Mouse (Mus musculus) bone marrow, adult 2 months (tissue): ENCODE results near the gene Lrrc25. TPM values are rescaled to one million over a fixed set of nuclear protein-coding genes. Genes with fewer than 3 reads are reported as not detected.

ENCODE experiments used
- H3K27ac ChIP-seq: fragments of 200-500 bp; 2 replicates; pipeline ENCODE4 v1.5.1; 2012; ENCODE audit warnings: low read depth, mild to moderate bottlenecking, control low read depth, inconsistent platforms, low read length; ENCODE audit not compliant: control insufficient read depth, poor library complexity, insufficient read depth
- H3K4me1 ChIP-seq: fragments of 200-500 bp; 2 replicates; pipeline ENCODE4 v1.6.1; 2011; ENCODE audit warnings: low read length; ENCODE audit not compliant: control insufficient read depth, insufficient read depth
- H3K4me3 ChIP-seq: fragments of 200-500 bp; replicated peaks from 2 replicates; pipeline ENCODE3; 2011; ENCODE audit warnings: mild to moderate bottlenecking, low read depth, low read length, control low read depth; ENCODE audit not compliant: control insufficient read depth
- CTCF ChIP-seq: fragments of 200-500 bp; IDR thresholded peaks from 2 replicates; pipeline ENCODE4 v1.5.1; 2011; ENCODE audit warnings: low read length, control low read depth; ENCODE audit not compliant: control insufficient read depth, insufficient read depth
- POLR2A ChIP-seq: fragments of 200-500 bp; IDR thresholded peaks from 2 replicates; pipeline ENCODE4 v1.6.1; 2011; ENCODE audit warnings: low read depth, mild to moderate bottlenecking, control low read depth, low read length, borderline replicate concordance; ENCODE audit not compliant: control insufficient read depth
- WGBS: fragments of 180-500 bp; shearing (Covaris S2); methylation state at CpG from one replicate; pipeline ENCODE4 v1.1.7; 2018; 5-methylcytosine and 5-hydroxymethylcytosine counted together
- polyA plus RNA-seq: library from polyadenylated mRNA; stranded (reverse); fragments of >200 nt; gene quantifications from 2 replicates; pipeline ENCODE4 v1.2.4, GENCODE M21; 2011; ENCODE audit warnings: low replicate concordance; ENCODE audit not compliant: missing spikeins, insufficient read depth, insufficient read length

Lrrc25 gene
- polyA plus RNA-seq, 1 experiment: 18.8 TPM

GRCm38 (mm10) chr8:70596775-70597416 lies 19.1 kb upstream of the Lrrc25 start:
- Histone ChIP-seq H3K4me3 (no peak overlapping the region), H3K27ac (no peak overlapping the region), H3K4me1 (peaks cover 4% of the 10 kb centered on the region)
- TF ChIP-seq CTCF (no peak), POLR2A (no peak)
- WGBS: 86% methylated on average over 17 of the region's 17 CpGs

GRCm38 (mm10) chr8:70597417-70598272 lies 18.3 kb upstream of the Lrrc25 start:
- 95% methylated on average over 68 of the region's 68 CpGs for whole genome bisulfite sequencing
- no peak overlapping the region for H3K4me3 ChIP-seq

DNA sequence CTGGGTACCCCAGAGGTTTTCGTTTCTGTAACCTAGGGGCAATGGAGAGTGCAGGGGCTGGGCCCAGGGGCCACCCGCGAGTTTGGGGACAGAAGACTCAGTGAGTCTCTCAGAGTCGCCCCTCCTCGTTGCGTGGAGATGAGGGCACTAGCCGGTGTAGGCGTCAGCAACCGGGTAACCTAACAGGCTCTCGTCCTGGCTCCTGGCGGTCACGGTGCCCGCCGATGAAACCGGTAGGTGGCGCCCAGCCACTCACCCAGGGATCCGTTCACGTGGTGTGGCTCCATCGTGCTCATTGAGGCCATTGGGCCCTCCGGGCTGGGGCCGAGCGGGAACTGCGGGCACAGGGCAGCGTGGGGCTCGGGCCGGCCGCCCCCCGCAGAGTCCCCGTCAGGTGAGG lies 17.7 kb upstream of the Lrrc25 start:
- H3K4me1 ChIP-seq: peaks cover 4% of the 10 kb centered on the region

More at GRCm38 (mm10) chr8:70597417-70598272, 18.3 kb upstream of the Lrrc25 start:
- Histone ChIP-seq H3K27ac (no peak overlapping the region), H3K4me1 (peaks cover 4% of the 10 kb centered on the region)
- TF ChIP-seq CTCF (no peak), POLR2A (no peak)

GRCm38 (mm10) chr8:70598722-70599121 lies 17.2 kb upstream of the Lrrc25 start:
- 93% methylated on average over 10 of the region's 10 CpGs for WGBS
- H3K4me3 ChIP-seq: no peak overlapping the region
- TF ChIP-seq POLR2A: no peak
- TF ChIP-seq CTCF: no peak
- H3K27ac ChIP-seq: no peak overlapping the region
- H3K4me1 ChIP-seq: peaks cover 4% of the 10 kb centered on the region

More for the DNA sequence above, 17.7 kb upstream of the Lrrc25 start:
- no peak overlapping the region for H3K4me3 ChIP-seq
- WGBS: 77% methylated on average over 29 of the region's 29 CpGs
- no peak overlapping the region for H3K27ac ChIP-seq
- no peak for TF ChIP-seq POLR2A
- peak; percentile 31; the same call in 1 of the 2 replicates for TF ChIP-seq CTCF

DNA sequence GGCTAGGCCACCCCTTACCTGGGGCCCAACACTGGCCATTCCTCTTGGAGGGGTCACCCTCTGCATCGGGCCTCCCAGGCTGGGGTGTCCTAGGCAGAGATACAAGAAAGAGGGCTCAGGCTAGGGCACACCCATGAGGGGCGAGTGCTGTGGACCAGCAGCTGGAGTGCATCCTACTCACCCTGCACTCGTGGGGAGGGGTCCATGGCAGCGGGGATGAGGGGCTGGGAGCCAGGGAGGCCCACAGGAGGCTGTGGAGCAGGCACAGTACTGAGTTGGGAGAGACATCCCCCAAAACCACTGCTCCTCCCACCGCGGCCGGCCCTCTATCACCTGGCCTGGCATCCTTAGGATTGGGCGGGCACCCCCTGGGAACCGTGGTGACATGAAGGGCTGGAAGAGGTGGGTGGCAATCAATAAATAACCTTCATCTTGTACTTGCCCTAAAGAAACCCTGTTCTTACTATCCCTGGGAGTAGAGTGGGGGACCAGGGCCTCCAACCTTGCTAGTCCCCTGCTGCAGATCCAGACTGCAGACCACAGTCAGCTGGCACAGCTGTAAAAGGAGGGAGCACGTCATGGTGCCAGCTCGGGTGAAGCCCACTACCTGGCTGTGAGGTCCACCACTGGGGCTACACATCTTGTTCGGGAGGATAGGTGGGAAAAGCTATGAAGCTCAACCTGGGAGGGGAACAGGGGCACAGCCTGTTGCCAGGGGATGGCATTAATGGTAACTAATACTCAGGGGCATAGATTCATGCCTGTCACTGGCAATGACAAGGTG lies 16.3 kb upstream of the Lrrc25 start:
- WGBS: 87% methylated on average over 12 of the region's 12 CpGs
- no peak for TF ChIP-seq POLR2A
- TF ChIP-seq CTCF: no peak
- Histone ChIP-seq H3K27ac (no peak overlapping the region), H3K4me3 (no peak overlapping the region), H3K4me1 (peaks cover 4% of the 10 kb centered on the region)

GRCm38 (mm10) chr8:70600473-70601270 lies 15.3 kb upstream of the Lrrc25 start:
- TF ChIP-seq POLR2A: no peak
- no peak for TF ChIP-seq CTCF
- 32% methylated on average over 10 of the region's 10 CpGs for WGBS
- Histone ChIP-seq H3K4me1 (peaks cover 3% of the 10 kb centered on the region), H3K4me3 (peak overlapping the region; percentile 5), H3K27ac (peak overlapping the region; percentile 76)

GRCm38 (mm10) chr8:70601271-70601649 lies 14.7 kb upstream of the Lrrc25 start:
- no peak overlapping the region for H3K4me3 ChIP-seq
- TF ChIP-seq POLR2A: no peak
- TF ChIP-seq CTCF: no peak
- WGBS: 6% methylated on average over 26 of the region's 26 CpGs
- H3K4me1 ChIP-seq: peaks cover 3% of the 10 kb centered on the region
- H3K27ac ChIP-seq: peak overlapping the region; percentile 56
